Mouse (Mus musculus) hindbrain, embryonic 16.5 days (tissue): ENCODE data around the gene Timm23. TPM values are rescaled to one million over a fixed set of nuclear protein-coding genes. Genes with fewer than 3 reads are reported as not detected.
A peak's percentile ranks its signal among the peaks of the same experiment; 100 is the strongest.

Experiments used
- ATAC-seq: fragments of 200-750 bp; cut with Nextera tagmentation; 2 replicates; pipeline ENCODE4 v1.8.0; 2017; ENCODE audit warnings: moderate TSS enrichment, moderate library complexity
- H3K27ac ChIP-seq: fragments of 300-500 bp; sonication (generic); 2 replicates; pipeline ENCODE4 v1.5.1; 2014; ENCODE audit warnings: low read depth, mild to moderate bottlenecking, control low read depth, low read length, moderate library complexity
- H3K27me3 ChIP-seq: fragments of 300-500 bp; sonication (generic); replicated peaks from 2 replicates; pipeline ENCODE4 v1.6.1; 2014; ENCODE audit warnings: low read length; ENCODE audit not compliant: control insufficient read depth, insufficient read depth
- H3K36me3 ChIP-seq: fragments of 300-500 bp; sonication (generic); 2 replicates; pipeline ENCODE4 v1.6.1; 2014; ENCODE audit warnings: mild to moderate bottlenecking, low read length, moderate library complexity, mixed read lengths; ENCODE audit not compliant: control insufficient read depth, insufficient read depth
- H3K4me1 ChIP-seq: fragments of 300-500 bp; sonication (generic); 2 replicates; pipeline ENCODE4 v1.6.1; 2014; ENCODE audit warnings: low read depth, low read length; ENCODE audit not compliant: control insufficient read depth, insufficient read depth
- H3K4me2 ChIP-seq: fragments of 300-500 bp; sonication (generic); 2 replicates; pipeline ENCODE4 v1.6.1; 2014; ENCODE audit warnings: mild to moderate bottlenecking, low read length, control low read depth, moderate library complexity
- H3K4me3 ChIP-seq: fragments of 300-500 bp; sonication (generic); 2 replicates; pipeline ENCODE4 v1.5.1; 2014; ENCODE audit warnings: mild to moderate bottlenecking, low read length, control low read depth, moderate library complexity
- H3K9ac ChIP-seq: fragments of 300-500 bp; sonication (generic); 2 replicates; pipeline ENCODE4 v1.6.1; 2014; ENCODE audit warnings: low read depth, mild to moderate bottlenecking, control low read depth, low read length, moderate library complexity
- H3K9me3 ChIP-seq: fragments of 300-500 bp; sonication (generic); 2 replicates; pipeline ENCODE4 v1.6.1; 2014; ENCODE audit warnings: mild to moderate bottlenecking, low read length, moderate library complexity; ENCODE audit not compliant: control insufficient read depth
- WGBS: fragments of 180-500 bp; shearing (Covaris S2); extraction: QIAGEN DNeasy Blood & Tissue Kit; methylation state at CpG from one replicate; pipeline ENCODE4 v1.1.7; 2014; 5-methylcytosine and 5-hydroxymethylcytosine counted together
- polyA plus RNA-seq: library from polyadenylated mRNA; unstranded; fragments of >200 nt; fragmentation: Nextera tagmentation; extraction: Ambion mirVana; gene quantifications from 2 replicates; pipeline ENCODE4 v1.2.1, GENCODE M21; 2015

Timm23 gene
- polyA plus RNA-seq, 1 experiment from 2014 or later = 221 TPM

GRCm38 (mm10) chr14:32160563-32160962 is 41.1 kb downstream of the Timm23 start:
- Histone ChIP-seq H3K4me2 (peak overlapping the region; percentile 60), H3K4me1 (peaks cover 23% of the 10 kb centered on the region), H3K9me3 (no peaks in the 10 kb centered on the region), H3K36me3 (no peaks in the 10 kb centered on the region), H3K27ac (no peak overlapping the region), H3K9ac (peak overlapping the region; percentile 94), H3K4me3 (peak overlapping the region; percentile 82), H3K27me3 (no peaks in the 10 kb centered on the region)
- 47% methylated on average over 7 of the region's 7 CpGs for WGBS
- no peak for ATAC-seq

- Histone ChIP-seq H3K4me1 (peaks cover 17% of the 10 kb centered on the region), H3K4me2 (peak within 1 kb of the TSS; percentile 65), H3K9me3 (no peaks in the 10 kb centered on the region), H3K27me3 (no peaks in the 10 kb centered on the region), H3K36me3 (no peaks in the 10 kb centered on the region), H3K4me3 (peak within 1 kb of the TSS; percentile 82), H3K9ac (peak within 1 kb of the TSS; percentile 94), H3K27ac (peak within 1 kb of the TSS; percentile 85)
- under 1% methylated on average over 40 of the region's 40 CpGs for WGBS
- peak; percentile 98 for ATAC-seq
These were observed 41.9 kb downstream of the Timm23 start, which contains the start of gene Ncoa4 for GRCm38 (mm10) chr14:32159690-32160246. Gene Ncoa4, plus strand, starts transcription at chr14:32159865.

- no peaks in the 10 kb centered on the region for H3K27me3 ChIP-seq
- H3K4me1 ChIP-seq = peaks cover 17% of the 10 kb centered on the region
- peak overlapping the region; percentile 82 for H3K4me3 ChIP-seq
- H3K9ac ChIP-seq = peak overlapping the region; percentile 49
- H3K27ac ChIP-seq = peak overlapping the region; percentile 42; the same call in 1 of the 2 replicates
- peak; percentile 18 for ATAC-seq
- WGBS = 34% methylated on average over 4 of the region's 4 CpGs
- H3K4me2 ChIP-seq = peak overlapping the region; percentile 65
- no peaks in the 10 kb centered on the region for H3K36me3 ChIP-seq
- H3K9me3 ChIP-seq = no peaks in the 10 kb centered on the region
These were observed 42.5 kb downstream of the Timm23 start for GRCm38 (mm10) chr14:32159150-32159670.

- Histone ChIP-seq H3K36me3 (no peaks in the 10 kb centered on the region), H3K9ac (no peak overlapping the region), H3K27me3 (no peaks in the 10 kb centered on the region), H3K27ac (no peak overlapping the region), H3K4me1 (0 out of 2 replicates have a peak, but pooled peaks cover 4% of the 10 kb centered on the region), H3K4me2 (no peak overlapping the region), H3K4me3 (no peak overlapping the region), H3K9me3 (no peaks in the 10 kb centered on the region)
- WGBS = 90% methylated on average over 6 of the region's 6 CpGs
- ATAC-seq = no peak
These were observed 46.9 kb downstream of the Timm23 start for GRCm38 (mm10) chr14:32154758-32155157.

- Histone ChIP-seq H3K27me3 (no peaks in the 10 kb centered on the region), H3K4me3 (no peak overlapping the region), H3K4me1 (no peaks in the 10 kb centered on the region), H3K4me2 (no peak overlapping the region), H3K36me3 (no peaks in the 10 kb centered on the region), H3K9me3 (no peaks in the 10 kb centered on the region), H3K27ac (no peak overlapping the region), H3K9ac (no peak overlapping the region)
- 89% methylated on average over 2 of the region's 2 CpGs for WGBS
- ATAC-seq = no peak
These were observed 48.5 kb downstream of the Timm23 start for GRCm38 (mm10) chr14:32153156-32153555.

GRCm38 (mm10) chr14:32152243-32152965 is 49.3 kb downstream of the Timm23 start:
- Histone ChIP-seq H3K27me3 (no peaks in the 10 kb centered on the region), H3K9ac (no peak overlapping the region), H3K4me2 (no peak overlapping the region), H3K27ac (no peak overlapping the region), H3K4me3 (no peak overlapping the region), H3K36me3 (no peaks in the 10 kb centered on the region), H3K4me1 (no peaks in the 10 kb centered on the region), H3K9me3 (no peaks in the 10 kb centered on the region)
- ATAC-seq = no peak
- 90% methylated on average over 18 of the region's 18 CpGs for WGBS

- no peak overlapping the region for H3K4me2 ChIP-seq
- ATAC-seq = no peak
- no peak overlapping the region for H3K4me3 ChIP-seq
- WGBS = 95% methylated on average over 2 of the region's 2 CpGs
- H3K4me1 ChIP-seq = no peaks in the 10 kb centered on the region
- no peaks in the 10 kb centered on the region for H3K36me3 ChIP-seq
- no peak overlapping the region for H3K9ac ChIP-seq
- no peaks in the 10 kb centered on the region for H3K27me3 ChIP-seq
- H3K9me3 ChIP-seq = 0 out of 2 replicates have a peak, but pooled peaks cover 2% of the 10 kb centered on the region
- H3K27ac ChIP-seq = no peak overlapping the region
These were observed 50.8 kb downstream of the Timm23 start for GRCm38 (mm10) chr14:32150872-32151271.

GRCm38 (mm10) chr14:32146578-32146977 is 55.1 kb downstream of the Timm23 start:
- Histone ChIP-seq H3K27me3 (no peaks in the 10 kb centered on the region), H3K4me1 (no peaks in the 10 kb centered on the region), H3K4me2 (no peak overlapping the region), H3K9me3 (0 out of 2 replicates have a peak, but pooled peaks cover 2% of the 10 kb centered on the region), H3K27ac (no peak overlapping the region), H3K36me3 (no peaks in the 10 kb centered on the region), H3K4me3 (no peak overlapping the region), H3K9ac (no peak overlapping the region)
- 74% methylated on average over 2 of the region's 2 CpGs for WGBS
- no peak for ATAC-seq

GRCm38 (mm10) chr14:32145809-32146511 is 55.7 kb downstream of the Timm23 start:
- no peak for ATAC-seq
- Histone ChIP-seq H3K4me2 (no peak overlapping the region), H3K36me3 (no peaks in the 10 kb centered on the region), H3K9me3 (0 out of 2 replicates have a peak, but pooled peaks cover 2% of the 10 kb centered on the region), H3K9ac (no peak overlapping the region), H3K4me3 (no peak overlapping the region), H3K27me3 (no peaks in the 10 kb centered on the region), H3K27ac (no peak overlapping the region), H3K4me1 (no peaks in the 10 kb centered on the region)
- WGBS = 89% methylated on average over 7 of the region's 7 CpGs
